Mouse (Mus musculus) bone marrow macrophage, adult 2 months (primary cell): ENCODE results near the gene E130114P18Rik. TPM values are rescaled to one million over a fixed set of nuclear protein-coding genes. Genes with fewer than 3 reads are reported as not detected.

Experiments used
- H3K27ac ChIP-seq: 2 replicates; pipeline ENCODE4 v1.5.1; 2012; ENCODE audit warnings: low read depth, low read length; ENCODE audit not compliant: insufficient read depth
- H3K4me1 ChIP-seq: 2 replicates; pipeline ENCODE4 v1.6.1; 2012; ENCODE audit warnings: low read length; ENCODE audit not compliant: control insufficient read depth, insufficient read depth
- H3K4me3 ChIP-seq: 2 replicates; pipeline ENCODE4 v1.5.1; 2012; ENCODE audit warnings: mild to moderate bottlenecking, low read length, moderate library complexity; ENCODE audit not compliant: insufficient read depth
- CTCF ChIP-seq: IDR thresholded peaks from 2 replicates; pipeline ENCODE4 v1.5.1; 2012; ENCODE audit warnings: low read depth, mild to moderate bottlenecking, low read length, moderate library complexity
- POLR2A ChIP-seq: IDR thresholded peaks from 2 replicates; pipeline ENCODE4 v1.6.1; 2012; ENCODE audit warnings: mild to moderate bottlenecking, low read depth, low read length, borderline replicate concordance
- polyA plus RNA-seq: library from polyadenylated mRNA; stranded (reverse); fragments of >200 nt; gene quantifications from 2 replicates; pipeline ENCODE4 v1.2.4, GENCODE M21; 2012; ENCODE audit not compliant: missing spikeins, insufficient read depth, insufficient read length

Gene E130114P18Rik
- polyA plus RNA-seq, 1 experiment = not detected

DNA sequence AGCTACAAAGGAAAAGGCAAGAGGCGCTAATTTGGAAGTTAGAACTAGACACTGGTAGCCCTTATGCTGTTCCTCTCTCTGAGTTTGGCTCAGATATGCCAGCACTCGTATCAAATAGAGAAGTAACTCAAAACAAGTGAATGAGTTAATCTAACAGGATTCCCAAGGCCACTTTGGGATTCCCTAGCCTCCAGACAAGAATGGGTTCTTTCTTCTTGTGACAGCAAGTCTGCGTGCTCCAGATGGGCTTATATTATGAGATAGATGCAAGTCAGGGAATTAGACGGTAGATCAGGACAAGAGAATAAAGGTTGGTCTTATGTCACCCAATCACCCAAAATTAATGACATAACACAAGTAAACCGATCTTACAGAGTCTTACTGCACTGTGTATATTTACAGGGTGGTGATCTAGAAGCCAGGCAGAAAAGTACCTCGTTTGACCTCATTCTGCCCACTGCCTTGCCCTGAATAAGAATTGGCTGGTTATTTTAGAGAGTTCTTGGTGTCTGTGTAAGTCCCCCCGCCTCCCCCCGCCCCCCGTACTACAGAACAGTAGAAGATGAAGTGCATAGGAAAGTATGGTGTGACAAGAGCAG is 190.4 kb downstream of the E130114P18Rik start:
- no peak overlapping the region for H3K4me3 ChIP-seq
- TF ChIP-seq CTCF (no peak), POLR2A (no peak)
- H3K27ac ChIP-seq = no peak overlapping the region
- no peaks in the 10 kb centered on the region for H3K4me1 ChIP-seq

GRCm38 (mm10) chr4:97585170-97585569 is 192.7 kb downstream of the E130114P18Rik start:
- TF ChIP-seq CTCF (no peak), POLR2A (no peak)
- Histone ChIP-seq H3K4me1 (no peaks in the 10 kb centered on the region), H3K27ac (no peak overlapping the region), H3K4me3 (no peak overlapping the region)

- TF ChIP-seq CTCF (no peak), POLR2A (no peak)
- Histone ChIP-seq H3K4me3 (no peak overlapping the region), H3K4me1 (no peaks in the 10 kb centered on the region), H3K27ac (no peak overlapping the region)
Observed at GRCm38 (mm10) chr4:97584445-97585130, 193.3 kb downstream of the E130114P18Rik start.

DNA sequence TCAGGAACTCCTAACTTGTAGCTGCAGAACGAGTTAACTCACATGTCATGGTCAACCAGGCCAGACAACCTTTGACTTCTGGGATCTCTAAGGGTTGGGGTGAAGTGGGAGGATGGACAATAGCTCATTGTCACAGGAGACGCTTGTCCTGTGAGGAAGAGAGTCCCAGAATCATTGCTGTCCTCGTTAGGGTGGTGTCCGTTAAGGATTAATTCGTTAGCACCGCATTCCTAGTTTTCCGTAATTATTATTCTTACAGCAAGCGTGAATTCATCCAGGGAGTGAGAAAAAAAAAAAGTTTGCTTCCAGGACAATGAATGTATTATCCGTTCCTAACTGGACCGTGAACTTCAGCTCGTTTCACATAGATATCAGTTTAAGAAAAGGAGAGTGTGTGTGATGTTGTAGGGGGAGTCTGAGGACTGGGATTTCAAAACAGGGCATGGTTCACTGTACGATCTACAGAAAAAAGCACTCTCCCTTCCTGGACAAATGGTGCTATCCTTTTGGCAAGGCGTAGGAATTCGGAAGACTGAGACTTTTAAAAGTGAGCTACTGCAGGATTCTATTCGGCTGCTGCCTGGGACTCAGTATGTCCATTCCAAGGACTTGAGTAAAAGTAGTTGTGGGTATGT is 195.0 kb downstream of the E130114P18Rik start:
- no peak overlapping the region for H3K4me3 ChIP-seq
- TF ChIP-seq POLR2A = no peak
- no peak for TF ChIP-seq CTCF
- no peak overlapping the region for H3K27ac ChIP-seq
- no peaks in the 10 kb centered on the region for H3K4me1 ChIP-seq

GRCm38 (mm10) chr4:97582064-97582415 is 195.8 kb downstream of the E130114P18Rik start:
- H3K27ac ChIP-seq = no peak overlapping the region
- no peaks in the 10 kb centered on the region for H3K4me1 ChIP-seq
- TF ChIP-seq POLR2A (no peak), CTCF (no peak)
- no peak overlapping the region for H3K4me3 ChIP-seq

GRCm38 (mm10) chr4:97581314-97582063 is 196.4 kb downstream of the E130114P18Rik start:
- no peak overlapping the region for H3K27ac ChIP-seq
- no peak overlapping the region for H3K4me3 ChIP-seq
- TF ChIP-seq POLR2A (no peak), CTCF (no peak)
- no peaks in the 10 kb centered on the region for H3K4me1 ChIP-seq

- TF ChIP-seq POLR2A (no peak), CTCF (no peak)
- Histone ChIP-seq H3K4me3 (no peak overlapping the region), H3K4me1 (no peaks in the 10 kb centered on the region), H3K27ac (no peak overlapping the region)
Observed at GRCm38 (mm10) chr4:97580906-97581305, 197.0 kb downstream of the E130114P18Rik start.

- no peak overlapping the region for H3K27ac ChIP-seq
- H3K4me1 ChIP-seq = no peaks in the 10 kb centered on the region
- TF ChIP-seq CTCF (no peak), POLR2A (no peak)
- H3K4me3 ChIP-seq = no peak overlapping the region
Observed at GRCm38 (mm10) chr4:97578571-97579165, 199.2 kb downstream of the E130114P18Rik start.

DNA sequence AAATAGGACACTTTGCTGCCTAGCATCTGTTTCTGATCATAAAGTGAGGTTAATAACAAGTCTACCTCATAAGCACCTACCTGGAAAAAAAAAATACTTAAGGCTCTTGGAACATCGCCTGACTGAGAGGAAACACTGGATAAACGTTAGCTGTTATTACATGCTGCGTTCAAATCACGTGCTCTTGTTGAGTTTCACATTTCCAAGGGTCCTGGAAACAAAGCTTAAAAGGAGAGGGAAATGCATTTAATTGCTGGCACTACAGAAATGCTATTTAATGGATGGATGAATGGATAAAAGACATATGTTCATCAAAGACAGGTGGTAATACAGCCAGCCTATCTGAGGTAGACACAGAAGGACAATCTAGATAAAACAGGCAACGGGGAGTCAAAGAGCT is 200.4 kb downstream of the E130114P18Rik start:
- Histone ChIP-seq H3K4me1 (no peaks in the 10 kb centered on the region), H3K27ac (no peak overlapping the region), H3K4me3 (no peak overlapping the region)
- TF ChIP-seq POLR2A (no peak), CTCF (no peak)
